Mouse (Mus musculus) c-Kit-negative CD71-positive TER-119-positive erythroid progenitor cells, embryonic 14.5 days (primary cell): ENCODE data around the gene Htr1a.

Experiments used
- DNase-seq: peaks from one replicate; pipeline ENCODE4 v3.0.0-alpha.2; 2013; ENCODE audit warnings: low read depth, low spot score

Htr1a gene

GRCm38 (mm10) chr13:105443339-105443738 is at the start of gene Htr1a:
Htr1a (plus strand) TSS chr13:105443639.
- DNase-seq: no peak

GRCm38 (mm10) chr13:105411535-105412326 is 31.7 kb upstream of the Htr1a start:
- DNase-seq: no peak

DNA sequence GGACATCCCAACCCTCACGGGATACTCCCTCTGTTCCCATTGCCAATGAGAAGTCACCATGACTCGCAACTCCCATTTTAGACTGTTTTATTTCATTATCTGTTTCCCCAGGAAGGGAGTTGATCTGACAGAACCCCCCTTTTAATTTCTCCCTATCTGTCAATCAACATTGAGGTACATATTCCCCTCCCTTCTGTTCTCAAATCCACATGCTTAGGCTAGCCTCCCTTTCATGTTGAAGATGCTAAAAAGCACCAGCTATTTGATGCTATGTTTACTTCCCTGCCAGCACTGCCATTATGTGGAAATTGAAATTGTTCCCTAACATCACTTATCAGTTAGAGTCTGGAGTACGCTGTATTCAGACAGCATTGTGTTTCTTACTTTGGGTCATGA is 31.1 kb upstream of the Htr1a start:
- DNase-seq: no peak

- no peak for DNase-seq
Observed at GRCm38 (mm10) chr13:105433141-105433540, 10.3 kb upstream of the Htr1a start.

GRCm38 (mm10) chr13:105433630-105434029 is 9.8 kb upstream of the Htr1a start:
- DNase-seq: no peak

DNA sequence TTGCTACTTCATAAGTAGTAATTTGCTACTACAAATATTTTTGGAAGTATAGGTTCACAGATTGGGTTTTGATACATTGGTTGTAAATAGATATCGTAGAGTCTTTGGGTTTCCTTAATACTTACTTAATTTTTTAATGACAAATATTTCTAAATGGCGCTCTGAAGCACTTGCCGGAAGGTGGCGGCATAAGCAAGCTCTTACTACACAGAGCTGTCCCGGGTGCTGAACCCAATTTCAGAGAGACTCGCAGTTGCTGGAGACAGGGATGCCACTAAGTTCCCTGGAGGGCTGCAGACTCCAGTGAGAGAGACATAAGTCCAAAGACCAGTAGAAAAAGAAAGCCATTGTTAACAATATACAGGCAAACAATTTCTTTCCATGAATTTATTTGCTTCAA is 863 bp upstream of the Htr1a start:
- DNase-seq: no peak

DNA sequence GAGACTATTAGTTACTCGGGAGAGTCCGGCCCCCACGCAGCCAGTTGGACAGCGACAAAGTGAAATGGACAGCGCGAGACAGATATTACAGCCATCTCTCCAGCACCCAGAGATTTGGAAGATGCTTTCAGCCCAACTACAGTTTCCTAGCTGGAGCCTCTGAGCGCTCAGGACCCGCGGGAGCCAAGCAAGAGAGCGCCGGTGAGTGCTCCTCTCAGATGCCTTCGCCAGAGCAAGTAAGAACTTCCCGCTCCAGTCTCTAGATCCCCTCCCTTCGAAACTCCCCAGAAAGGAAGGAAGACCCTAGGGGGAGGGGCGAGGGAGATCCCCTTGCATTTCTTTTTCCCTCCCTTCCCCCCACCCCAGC is 415 bp downstream of the Htr1a start:
- DNase-seq: no peak

GRCm38 (mm10) chr13:105444238-105444894 is 927 bp downstream of the Htr1a start:
- no peak for DNase-seq

GRCm38 (mm10) chr13:105444895-105445281 is 1.4 kb downstream of the Htr1a start:
- no peak for DNase-seq

GRCm38 (mm10) chr13:105446239-105446638 is 2.8 kb downstream of the Htr1a start:
- DNase-seq: no peak

DNA sequence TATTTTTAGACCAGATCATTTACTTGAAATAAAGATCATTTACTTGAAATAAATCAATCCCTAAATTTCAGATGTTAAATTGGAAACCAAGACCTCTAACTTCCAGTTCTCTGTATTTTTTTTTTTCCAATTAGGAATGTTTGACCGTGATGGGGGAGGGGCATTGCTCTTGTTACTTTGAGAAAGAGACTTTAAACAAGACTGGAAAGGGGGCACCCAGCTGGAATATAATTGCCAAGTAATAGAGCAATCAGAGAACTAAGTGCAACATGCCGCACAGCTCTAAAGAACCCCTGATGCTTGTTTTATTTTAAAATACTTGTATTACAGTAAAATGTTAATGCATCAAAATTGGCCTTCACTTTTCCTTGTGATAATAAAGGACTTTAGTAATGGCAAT is 4.3 kb downstream of the Htr1a start:
- DNase-seq: no peak

DNA sequence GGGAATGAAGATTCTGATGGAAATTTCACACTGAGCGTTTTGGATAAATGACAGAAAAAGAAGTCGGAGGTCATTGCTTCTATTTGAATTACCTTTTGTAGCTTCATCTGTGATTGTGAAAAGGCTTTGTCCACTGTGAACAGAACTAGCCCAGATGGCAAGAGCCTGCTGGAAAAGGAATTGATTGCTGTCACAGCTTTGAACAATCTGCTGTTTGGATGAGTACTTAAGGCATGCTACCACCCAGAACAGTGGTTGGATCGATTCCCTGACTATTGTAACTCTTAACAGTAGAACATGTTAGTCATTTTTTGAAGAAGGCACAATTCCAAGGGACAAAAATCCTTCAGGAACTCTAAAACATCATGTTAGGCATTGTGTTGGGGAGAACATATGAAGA is 8.1 kb downstream of the Htr1a start:
- DNase-seq: no peak
